Mouse (Mus musculus) ovary, postnatal 36 days (tissue): ENCODE data around the gene Klhdc3.

Experiments used
- DNase-seq: peaks from one replicate; pipeline ENCODE4 v3.0.0; 2022; ENCODE audit warnings: low spot score, mixed read lengths

Gene Klhdc3

GRCm38 (mm10) chr17:46656054-46656453 lies 24.7 kb downstream of the Klhdc3 start:
- no peak for DNase-seq

GRCm38 (mm10) chr17:46651755-46652547 lies 28.8 kb downstream of the Klhdc3 start:
- DNase-seq: no peak

GRCm38 (mm10) chr17:46651292-46651691 lies 29.4 kb downstream of the Klhdc3 start:
- DNase-seq: no peak

DNA sequence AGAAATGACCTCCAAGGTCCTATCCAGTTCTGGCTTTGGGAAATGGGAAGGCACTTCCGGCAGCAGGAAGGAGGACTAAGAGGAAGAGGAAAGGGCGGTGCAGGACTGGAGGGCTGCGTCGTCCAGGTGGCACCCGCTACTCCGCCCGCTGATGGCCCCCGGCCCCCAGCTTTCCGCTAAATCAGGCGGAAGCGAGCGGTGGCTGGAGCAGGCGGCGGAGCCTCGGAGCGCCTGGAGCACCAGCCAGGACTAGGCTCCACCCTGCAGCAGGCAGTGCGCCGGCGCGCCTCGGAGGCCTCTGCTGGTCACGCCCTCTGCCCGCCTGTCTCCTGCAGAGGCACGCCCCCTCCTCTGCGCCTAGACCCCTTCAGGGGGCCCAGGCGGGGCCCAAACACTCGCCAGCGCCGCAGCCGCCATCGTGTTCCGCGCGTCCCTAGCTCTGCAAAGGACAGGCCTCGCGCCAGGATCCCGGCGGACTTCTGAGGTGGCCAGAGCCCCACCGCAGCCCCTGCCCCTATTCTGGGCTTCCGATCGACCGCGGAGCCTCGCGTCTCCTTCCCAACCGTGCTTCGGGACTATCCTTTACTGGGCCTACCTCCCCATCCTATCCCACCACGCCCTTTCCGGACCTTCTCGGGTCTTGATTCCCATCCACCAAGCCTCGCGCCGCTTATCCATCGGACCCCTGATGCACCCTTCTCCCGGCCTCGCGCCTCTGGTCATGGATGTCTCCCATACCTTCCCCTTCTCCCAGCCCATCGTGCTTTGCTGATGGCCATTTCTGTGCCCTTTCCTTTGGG lies 30.3 kb downstream of the Klhdc3 start, which contains the start of gene Cul7:
Cul7 (plus strand) TSS at position 106 of the 800 bp plus-strand sequence.
- peak; percentile 94 for DNase-seq

GRCm38 (mm10) chr17:46649811-46650210 lies 30.9 kb downstream of the Klhdc3 start:
- no peak for DNase-seq

DNA sequence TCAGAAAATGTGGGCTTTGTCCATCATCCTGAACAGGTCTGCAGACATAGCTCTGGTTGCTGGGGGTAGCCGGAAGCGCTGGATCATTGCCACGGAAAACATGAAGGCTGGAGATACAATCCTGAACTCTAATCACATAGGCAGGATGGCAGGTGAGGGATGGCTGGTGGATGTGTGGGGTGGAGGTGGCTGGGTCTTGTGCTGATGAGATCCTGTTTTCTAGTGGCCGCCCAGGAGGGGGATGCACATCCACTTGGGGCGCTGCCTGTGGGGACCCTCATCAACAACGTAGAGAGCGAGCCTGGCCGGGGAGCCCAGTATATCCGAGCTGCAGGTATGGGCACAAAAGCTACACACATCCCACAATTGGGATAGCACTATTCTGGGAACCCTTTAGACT lies 32.3 kb downstream of the Klhdc3 start:
- DNase-seq: no peak

DNA sequence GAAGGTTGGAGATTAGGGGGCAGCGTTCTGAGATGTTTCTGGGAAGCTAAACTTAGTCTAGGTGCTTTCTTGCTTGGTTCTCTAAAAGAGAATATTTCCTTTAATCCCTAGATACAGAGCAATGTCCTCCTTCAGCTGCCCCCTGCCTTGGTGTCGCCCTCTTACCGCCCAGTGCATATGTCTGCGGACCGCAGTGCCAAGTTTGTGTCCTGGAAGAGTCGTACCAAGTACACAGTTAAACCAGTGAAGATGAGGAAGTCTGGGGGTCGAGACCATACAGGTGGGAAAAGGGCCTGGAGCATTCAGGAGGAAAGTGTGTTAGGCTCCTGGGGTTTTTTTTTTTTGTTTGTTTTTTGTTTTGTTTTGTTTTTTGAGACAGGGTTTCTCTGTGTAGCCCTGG lies 33.4 kb downstream of the Klhdc3 start:
- no peak for DNase-seq

- no peak for DNase-seq
Observed at GRCm38 (mm10) chr17:46646322-46646662, 34.4 kb downstream of the Klhdc3 start.

- DNase-seq: peak; percentile 98
Observed at GRCm38 (mm10) chr17:46645561-46646321, 35.0 kb downstream of the Klhdc3 start, which contains the start of the genes Klc4 and Mrpl2. Klc4 (minus strand) TSS chr17:46646022. Mrpl2 (plus strand) TSS chr17:46646229.

DNA sequence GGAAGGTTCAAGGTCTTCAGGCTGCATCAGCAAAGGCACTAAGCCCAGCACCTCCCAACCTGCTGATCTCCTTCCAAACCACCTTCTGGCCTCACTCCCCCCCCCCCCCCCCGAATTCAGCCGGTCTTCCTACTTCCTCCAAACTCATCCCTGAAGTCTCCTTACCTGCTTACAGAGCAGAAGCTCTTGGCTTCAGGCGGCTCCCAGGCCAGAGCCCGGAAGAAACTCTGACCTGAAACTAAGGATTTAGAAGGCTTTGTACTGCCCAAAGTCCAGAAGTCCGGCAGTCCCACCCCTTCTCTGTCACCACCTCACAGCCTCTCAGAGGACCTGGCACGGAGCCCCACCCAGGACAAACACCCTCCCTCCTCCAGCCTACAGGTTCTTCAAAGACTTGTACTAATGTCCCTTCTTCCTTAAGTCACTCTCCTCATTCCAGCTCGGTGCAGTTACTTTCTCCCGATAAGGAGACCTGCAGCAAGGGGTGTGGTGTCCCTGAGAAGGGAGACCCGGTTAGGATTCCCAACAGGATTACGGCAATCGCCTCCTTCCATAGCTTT lies 35.7 kb downstream of the Klhdc3 start:
- DNase-seq: peak; percentile 58

DNA sequence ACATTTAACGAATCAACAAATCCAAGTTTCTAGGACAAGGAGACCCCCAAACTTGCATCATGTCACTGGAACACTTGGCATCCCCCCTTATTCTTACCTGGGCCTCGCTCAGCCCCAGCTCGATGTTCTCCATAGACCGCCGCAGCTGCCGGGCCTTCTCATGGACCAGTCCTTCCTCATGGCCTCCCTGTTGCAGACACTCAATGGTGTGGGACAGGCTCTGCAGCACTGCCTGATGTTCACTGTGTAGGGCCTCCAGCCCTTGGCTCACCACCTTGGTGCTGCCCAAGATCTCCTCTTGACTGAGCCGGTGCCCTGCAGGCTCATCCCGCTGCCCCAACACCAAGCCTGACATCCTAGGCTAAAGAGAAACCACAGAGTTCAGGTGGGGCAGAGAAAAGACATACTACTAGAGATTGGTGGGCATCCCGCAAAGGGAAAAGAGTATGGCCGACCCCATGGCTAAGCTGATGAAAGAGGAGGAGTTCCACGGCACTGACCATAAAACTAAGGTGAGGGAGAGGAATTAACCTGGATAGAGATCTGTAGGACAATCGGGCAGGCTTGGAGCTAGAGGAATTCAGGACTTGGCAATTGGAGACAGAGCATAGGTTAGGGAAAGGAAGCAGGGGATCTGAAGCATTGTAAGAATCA lies 36.4 kb downstream of the Klhdc3 start:
- no peak for DNase-seq

DNA sequence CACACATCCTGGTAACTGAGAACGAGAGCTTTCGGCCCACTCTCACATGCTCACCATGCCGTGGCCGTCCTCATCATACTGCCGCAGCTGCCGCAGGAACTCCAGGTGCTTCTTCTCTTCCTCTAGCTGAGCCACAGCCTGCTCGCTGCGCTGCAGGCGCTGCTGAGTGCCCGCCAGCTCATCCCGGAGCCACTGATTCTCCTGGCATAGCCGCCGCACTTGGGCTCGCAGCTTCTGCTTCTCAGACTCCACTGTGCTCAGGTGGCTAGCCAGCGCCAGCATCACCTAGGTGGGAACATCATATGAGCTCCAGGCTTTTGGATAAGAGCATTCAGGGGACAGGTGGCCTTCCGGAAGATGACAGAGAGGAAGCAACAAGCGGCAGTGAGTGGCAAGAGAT lies 38.7 kb downstream of the Klhdc3 start:
- no peak for DNase-seq

DNA sequence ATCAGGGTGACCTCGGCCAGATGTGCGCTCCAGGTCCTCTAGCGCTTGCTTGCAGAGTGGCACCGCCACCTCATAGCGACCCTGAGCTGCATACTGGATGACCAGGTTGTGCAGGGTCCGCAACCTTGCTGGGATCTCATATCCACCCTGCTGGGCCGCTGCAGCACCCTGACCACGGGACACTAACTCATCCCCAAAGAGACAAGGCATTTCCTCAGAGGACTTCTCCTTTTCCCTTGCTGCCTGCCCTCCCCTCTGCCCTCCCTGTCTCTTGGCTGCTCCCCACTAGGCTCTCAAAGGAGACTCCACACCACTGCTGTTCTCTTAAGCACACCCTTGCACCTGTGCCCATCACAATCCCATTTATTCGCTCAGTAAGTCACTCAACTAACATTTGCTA lies 40.8 kb downstream of the Klhdc3 start:
- DNase-seq: no peak

GRCm38 (mm10) chr17:46636831-46637523 lies 43.7 kb downstream of the Klhdc3 start:
- DNase-seq: no peak

GRCm38 (mm10) chr17:46629685-46630441 lies 50.9 kb downstream of the Klhdc3 start:
- DNase-seq: peak; percentile 50

- peak; percentile 88 for DNase-seq
Observed at GRCm38 (mm10) chr17:46628791-46629684, 51.7 kb downstream of the Klhdc3 start, which contains the start of gene Ptk7. Ptk7 (minus strand) TSS chr17:46629504.

DNA sequence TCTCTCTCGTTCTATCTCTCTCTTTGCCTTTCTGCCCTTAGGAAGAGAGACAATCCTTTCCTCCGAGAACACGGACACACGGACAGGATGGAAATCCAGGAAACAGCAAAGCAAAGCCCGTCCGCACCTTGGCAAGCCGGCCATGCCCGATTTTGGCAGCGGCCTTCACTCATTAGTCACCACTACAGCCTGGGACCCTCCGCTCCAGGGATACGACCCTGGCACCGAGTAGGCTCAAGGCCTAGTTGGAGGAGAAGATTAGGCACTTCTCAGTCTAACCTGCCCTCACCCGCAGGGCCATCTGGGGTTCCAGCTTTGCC lies 52.3 kb downstream of the Klhdc3 start:
- DNase-seq: no peak

GRCm38 (mm10) chr17:46627409-46627808 lies 53.3 kb downstream of the Klhdc3 start:
- no peak for DNase-seq

GRCm38 (mm10) chr17:46624598-46624997 lies 56.1 kb downstream of the Klhdc3 start:
- DNase-seq: no peak
